In genomic region chr7:80135173-80135532, GRCm38 (mm10) we compare ENCODE assay signal across 8 mouse cellular contexts. TPM values are rescaled to one million over a fixed set of nuclear protein-coding genes. Genes with fewer than 3 reads are reported as not detected.
DNase-seq lines count a peak whose midpoint lies in the region; ATAC-seq and TF ChIP-seq lines count a peak whose summit lies in the region.

No protein-coding gene starts in this region.

- TF ChIP-seq CTCF in heart, postnatal 0 days (IDR thresholded peaks at IDR 0.05; ENCODE audit: low read depth) = no peak

- H3K4me3 ChIP-seq in embryonic facial prominence, embryonic 13.5 days = no peak overlapping the region
- H3K4me3 ChIP-seq in embryonic facial prominence, embryonic 10.5 days = no peak overlapping the region
- no peak overlapping the region for H3K4me3 ChIP-seq in heart, postnatal 0 days (ENCODE audit: low read depth, low read length)
- H3K4me3 ChIP-seq in lung, embryonic 16.5 days (ENCODE audit: low read length) = no peak overlapping the region

- no peaks in the 10 kb centered on the region for H3K27me3 ChIP-seq in embryonic facial prominence, embryonic 13.5 days
- no peaks in the 10 kb centered on the region for H3K27me3 ChIP-seq in embryonic facial prominence, embryonic 10.5 days (replicated peaks; ENCODE audit: low read depth, poor library complexity, severe bottlenecking)
- H3K27me3 ChIP-seq in heart, postnatal 0 days (ENCODE audit: control insufficient read depth, insufficient read depth, low read length) = no peaks in the 10 kb centered on the region
- no peaks in the 10 kb centered on the region for H3K27me3 ChIP-seq in lung, embryonic 16.5 days (ENCODE audit: control insufficient read depth, insufficient read depth, low read depth, low read length)

- WGBS in embryonic facial prominence, embryonic 13.5 days = 83% methylated on average over 1 of the region's 1 CpGs
- 78% methylated on average over 1 of the region's 1 CpGs for WGBS in embryonic facial prominence, embryonic 10.5 days
- 25% methylated on average over 1 of the region's 1 CpGs for WGBS in heart, postnatal 0 days
- 54% methylated on average over 1 of the region's 1 CpGs for WGBS in lung, embryonic 16.5 days

- TF ChIP-seq EP300 in heart, postnatal 0 days (IDR thresholded peaks at IDR 0.05; ENCODE audit: low read depth) = no peak

- H3K27ac ChIP-seq in embryonic facial prominence, embryonic 13.5 days = peak overlapping the region; percentile 82
- H3K27ac ChIP-seq in embryonic facial prominence, embryonic 10.5 days (replicated peaks) = no peak overlapping the region
- peak overlapping the region; percentile 94 for H3K27ac ChIP-seq in heart, postnatal 0 days (ENCODE audit: low read depth)
- peak overlapping the region; percentile 95 for H3K27ac ChIP-seq in lung, embryonic 16.5 days (ENCODE audit: low read length)

- H3K36me3 ChIP-seq in embryonic facial prominence, embryonic 13.5 days = no peaks in the 10 kb centered on the region
- H3K36me3 ChIP-seq in embryonic facial prominence, embryonic 10.5 days (replicated peaks) = no peaks in the 10 kb centered on the region
- no peaks in the 10 kb centered on the region for H3K36me3 ChIP-seq in heart, postnatal 0 days (replicated peaks; ENCODE audit: control insufficient read depth, insufficient read depth, low read length)
- H3K36me3 ChIP-seq in lung, embryonic 16.5 days (ENCODE audit: control insufficient read depth, insufficient read depth, low read length) = no peaks in the 10 kb centered on the region

- no peak overlapping the region for H3K9ac ChIP-seq in embryonic facial prominence, embryonic 13.5 days
- H3K9ac ChIP-seq in heart, postnatal 0 days (replicated peaks; ENCODE audit: low read depth, low read length) = no peak overlapping the region
- no peak overlapping the region; the same call in 1 of the 2 replicates for H3K9ac ChIP-seq in lung, embryonic 16.5 days (ENCODE audit: low read length)

- no peak overlapping the region for H3K4me2 ChIP-seq in embryonic facial prominence, embryonic 13.5 days
- H3K4me2 ChIP-seq in heart, postnatal 0 days (ENCODE audit: low read depth, low read length) = no peak overlapping the region
- peak overlapping the region; percentile 23; the same call in 1 of the 2 replicates for H3K4me2 ChIP-seq in lung, embryonic 16.5 days (ENCODE audit: low read depth, low read length)

- H3K9me3 ChIP-seq in embryonic facial prominence, embryonic 13.5 days = peaks cover 13% of the 10 kb centered on the region
- H3K9me3 ChIP-seq in embryonic facial prominence, embryonic 10.5 days = peaks cover 14% of the 10 kb centered on the region
- H3K9me3 ChIP-seq in heart, postnatal 0 days (replicated peaks; ENCODE audit: control insufficient read depth, low read length) = peaks cover 11% of the 10 kb centered on the region
- peaks cover 4% of the 10 kb centered on the region for H3K9me3 ChIP-seq in lung, embryonic 16.5 days (ENCODE audit: control insufficient read depth, low read length)

- intact Hi-C loops in heart, postnatal 25 days (cut with DNase I) = no loop called here

- no peak for DNase-seq in embryonic facial prominence, embryonic 10.5 days (ENCODE audit: low spot score)
- no peak for DNase-seq in heart, postnatal 0 days (ENCODE audit: low spot score)
- no peak for DNase-seq in heart, postnatal 25 days (ENCODE audit: low spot score)
- DNase-seq in lung, postnatal 25 days (ENCODE audit: low spot score) = no peak
- DNase-seq in thymus, postnatal 4 days = no peak

- ATAC-seq in embryonic facial prominence, embryonic 13.5 days (ENCODE audit: insufficient number of reproducible peaks, insufficient read depth, low FRiP score, low TSS enrichment, low read depth) = no peak
- no peak for ATAC-seq in heart, postnatal 0 days (ENCODE audit: insufficient read depth, low read depth)
- peak; percentile 15; the same call in 1 of the 2 replicates for ATAC-seq in lung, embryonic 16.5 days (ENCODE audit: low read depth)
- ATAC-seq in megakaryocyte-erythroid progenitor cell, adult 5-6 weeks (replicated peaks; ENCODE audit: low FRiP score, low TSS enrichment, poor library complexity, severe bottlenecking) = 0 out of 2 replicates have a peak, but pooled peaks have one; percentile 36

- peaks cover 21% of the 10 kb centered on the region for H3K4me1 ChIP-seq in embryonic facial prominence, embryonic 13.5 days
- peaks cover 5% of the 10 kb centered on the region; the same call in 1 of the 2 replicates for H3K4me1 ChIP-seq in embryonic facial prominence, embryonic 10.5 days
- H3K4me1 ChIP-seq in heart, postnatal 0 days (ENCODE audit: control insufficient read depth, insufficient read depth) = peaks cover 14% of the 10 kb centered on the region
- peaks cover 15% of the 10 kb centered on the region for H3K4me1 ChIP-seq in lung, embryonic 16.5 days (replicated peaks; ENCODE audit: control insufficient read depth, insufficient read depth, low read length)

RNA-seq across cellular contexts. Expression of gene Idh2, which starts 20.0 kb away (rescaled TPM):
- polyA plus RNA-seq in embryonic facial prominence, embryonic 13.5 days (2015; fragmentation: Nextera tagmentation; extraction: Ambion mirVana) = 514 and 560 TPM in 2 replicates
- 522 and 534 TPM in 2 replicates for polyA plus RNA-seq in embryonic facial prominence, embryonic 10.5 days (2016; fragmentation: Nextera tagmentation; extraction: Ambion mirVana)
- total RNA-seq in heart, postnatal 0 days (2014; rRNA removed; ENCODE audit: low replicate concordance) = 3,422 and 3,660 TPM in 2 replicates
- polyA plus RNA-seq in heart, postnatal 0 days (2015; fragmentation: Nextera tagmentation; extraction: Ambion mirVana) = 2,757 and 2,826 TPM in 2 replicates
- 1,000 to 10,000 TPM; 1,585 to 1,668 TPM for total RNA-seq in heart, postnatal 25 days (2021)
- polyA plus RNA-seq in lung, embryonic 16.5 days (2015; fragmentation: Nextera tagmentation; extraction: Ambion mirVana) = 671 and 680 TPM in 2 replicates
- total RNA-seq in megakaryocyte-erythroid progenitor cell, adult 5-6 weeks (2014; fragmentation: Nextera tagmentation) = 80.7 and 102 TPM in 2 replicates
- total RNA-seq in megakaryocyte-erythroid progenitor cell, adult 5-6 weeks (2017) = 117 and 132 TPM in 2 replicates

RNA-seq across cellular contexts. Expression of gene Sema4b, which starts 51.5 kb away (rescaled TPM):
- 18.6 and 19.8 TPM in 2 replicates for polyA plus RNA-seq in embryonic facial prominence, embryonic 13.5 days (2015; fragmentation: Nextera tagmentation; extraction: Ambion mirVana)
- polyA plus RNA-seq in embryonic facial prominence, embryonic 10.5 days (2016; fragmentation: Nextera tagmentation; extraction: Ambion mirVana) = 11.4 and 11.9 TPM in 2 replicates
- total RNA-seq in heart, postnatal 0 days (2014; rRNA removed; ENCODE audit: low replicate concordance) = 17.5 and 24.2 TPM in 2 replicates
- polyA plus RNA-seq in heart, postnatal 0 days (2015; fragmentation: Nextera tagmentation; extraction: Ambion mirVana) = 10.5 and 11.7 TPM in 2 replicates
- 10 to 100 TPM; 11.0 to 12.7 TPM for total RNA-seq in heart, postnatal 25 days (2021)
- 15.8 and 16.3 TPM in 2 replicates for polyA plus RNA-seq in lung, embryonic 16.5 days (2015; fragmentation: Nextera tagmentation; extraction: Ambion mirVana)
- total RNA-seq in megakaryocyte-erythroid progenitor cell, adult 5-6 weeks (2014; fragmentation: Nextera tagmentation) = 8.3 and 13.4 TPM in 2 replicates
- 3.2 and 3.4 TPM in 2 replicates for total RNA-seq in megakaryocyte-erythroid progenitor cell, adult 5-6 weeks (2017)

Comparison
In these comparisons a context has a peak if more than half of its experiments do, and no peak if none do; other contexts are left out.
1. ATAC-seq: peak in lung, embryonic 16.5 days (single experiment) and megakaryocyte-erythroid progenitor cell, adult 5-6 weeks (single experiment); none in embryonic facial prominence, embryonic 13.5 days (single experiment) and heart, postnatal 0 days (single experiment).